Mouse (Mus musculus) CH12.LX (cell line): ENCODE measurements around the gene Lamp5. TPM values are rescaled to one million over a fixed set of nuclear protein-coding genes. Genes with fewer than 3 reads are reported as not detected.

Experiments used
- DNase-seq: peaks from one replicate; pipeline ENCODE4 v3.0.0-alpha.2; 2013; ENCODE audit errors: extremely low read depth
- H3K27ac ChIP-seq: 2 replicates; pipeline ENCODE4 v1.5.1; 2012; ENCODE audit warnings: low read depth, mild to moderate bottlenecking, control low read depth, moderate library complexity; ENCODE audit not compliant: insufficient read depth
- H3K27me3 ChIP-seq: replicated peaks from 2 replicates; pipeline ENCODE3; 2012; ENCODE audit warnings: inconsistent platforms
- H3K36me3 ChIP-seq, 2 experiments: replicated peaks in 1 of 2; 2 replicates each; pipeline versions ENCODE3 to v1.6.1; 2012; ENCODE audit warnings: inconsistent platforms in 1 of 2, low read length in 1 of 2, mild to moderate bottlenecking in 1 of 2, mixed read lengths in 1 of 2, moderate library complexity in 1 of 2; ENCODE audit not compliant: control insufficient read depth in 1 of 2, insufficient read depth in 1 of 2
- H3K4me1 ChIP-seq, 2 experiments: 2 replicates each; pipeline ENCODE4 v1.6.1; 2012; ENCODE audit warnings: inconsistent platforms in 1 of 2, moderate library complexity in 1 of 2; ENCODE audit not compliant: insufficient read depth in 2 of 2, control insufficient read depth in 1 of 2
- H3K4me2 ChIP-seq: 2 replicates; pipeline ENCODE4 v1.6.1; 2012; ENCODE audit warnings: low read depth, mild to moderate bottlenecking, control low read depth; ENCODE audit not compliant: poor library complexity, insufficient read depth, severe bottlenecking
- H3K4me3 ChIP-seq, 3 experiments: fragments of 150-350 bp in 1 of 3; sonication (generic) in 1 of 3; replicated peaks in 1 of 3; 2 replicates each; pipeline versions ENCODE3 to v1.5.1; 2011 to 2012; ENCODE audit warnings: low read depth in 2 of 3, low read length in 2 of 3, mild to moderate bottlenecking in 2 of 3, moderate library complexity in 2 of 3, control low read depth in 1 of 3, improper control_type of control experiment in 1 of 3, inconsistent platforms in 1 of 3, mixed read lengths in 1 of 3; ENCODE audit not compliant: poor library complexity in 1 of 3
- H3K79me2 ChIP-seq: replicated peaks from 2 replicates; pipeline ENCODE4 v1.6.1; 2012; ENCODE audit warnings: mild to moderate bottlenecking, moderate library complexity; ENCODE audit not compliant: control insufficient read depth, poor library complexity, insufficient read depth, severe bottlenecking; ENCODE audit errors: extremely low read depth
- H3K9ac ChIP-seq: 2 replicates; pipeline ENCODE4 v1.6.1; 2012; ENCODE audit warnings: low read depth, mild to moderate bottlenecking, control low read depth, moderate library complexity; ENCODE audit not compliant: insufficient read depth
- H3K9me3 ChIP-seq: replicated peaks from 2 replicates; pipeline ENCODE3; 2012; ENCODE audit warnings: low read length, inconsistent platforms, mixed read lengths
- CHD2 ChIP-seq: IDR thresholded peaks from 2 replicates; pipeline ENCODE4 v1.6.1; 2011; ENCODE audit warnings: low read length, improper control_type of control experiment
- E2F4 ChIP-seq: IDR thresholded peaks from 2 replicates; pipeline ENCODE4 v1.6.1; 2011; ENCODE audit warnings: low read depth, low read length, improper control_type of control experiment; ENCODE audit not compliant: insufficient replicate concordance
- ELF1 ChIP-seq: IDR thresholded peaks from 2 replicates; pipeline ENCODE4 v1.6.1; 2014; ENCODE audit warnings: low read depth, mild to moderate bottlenecking, inconsistent platforms, low read length, improper control_type of control experiment
- EP300 ChIP-seq: IDR thresholded peaks from 2 replicates; pipeline ENCODE4 v1.6.1; 2011; ENCODE audit warnings: low read length, improper control_type of control experiment
- ETS1 ChIP-seq: conservative IDR thresholded peaks from 2 replicates; pipeline ENCODE4 v1.6.1; 2012; ENCODE audit warnings: low read depth, mild to moderate bottlenecking, inconsistent platforms, low read length, improper control_type of control experiment, moderate library complexity
- GABPA ChIP-seq: IDR thresholded peaks from 2 replicates; pipeline ENCODE4 v1.6.1; 2012; ENCODE audit warnings: low read depth, low read length, improper control_type of control experiment, inconsistent platforms; ENCODE audit not compliant: insufficient replicate concordance
- JUND ChIP-seq: conservative IDR thresholded peaks from 2 replicates; pipeline ENCODE4 v1.6.1; 2011; ENCODE audit warnings: low read depth, low read length, improper control_type of control experiment
- KAT2A ChIP-seq: IDR thresholded peaks from 2 replicates; pipeline ENCODE4 v1.6.1; 2012; ENCODE audit warnings: low read length, improper control_type of control experiment, inconsistent platforms; ENCODE audit not compliant: insufficient replicate concordance
- MAFK ChIP-seq: IDR thresholded peaks from 2 replicates; pipeline ENCODE4 v1.6.1; 2011; ENCODE audit warnings: low read length, improper control_type of control experiment; ENCODE audit not compliant: insufficient replicate concordance
- MEF2A ChIP-seq: IDR thresholded peaks from 2 replicates; pipeline ENCODE4 v1.6.1; 2014; ENCODE audit warnings: low read depth, mild to moderate bottlenecking, inconsistent platforms, low read length, improper control_type of control experiment, borderline replicate concordance
- MYC ChIP-seq: IDR thresholded peaks from 2 replicates; pipeline ENCODE4 v1.6.1; 2011; ENCODE audit warnings: low read depth, mild to moderate bottlenecking, improper control_type of control experiment, low read length
- NELFE ChIP-seq: IDR thresholded peaks from 2 replicates; pipeline ENCODE4 v1.6.1; 2011; ENCODE audit warnings: low read depth, low read length, improper control_type of control experiment
- PAX5 ChIP-seq: IDR thresholded peaks from 2 replicates; pipeline ENCODE4 v1.6.1; 2012; ENCODE audit warnings: low read length, inconsistent platforms, mixed read lengths
- POLR2A ChIP-seq: IDR thresholded peaks from 2 replicates; pipeline ENCODE4 v1.6.1; 2011; ENCODE audit warnings: low read depth, mild to moderate bottlenecking, improper control_type of control experiment, low read length
- POLR2AphosphoS2 ChIP-seq: IDR thresholded peaks from 2 replicates; pipeline ENCODE4 v1.6.1; 2011; ENCODE audit warnings: low read depth, low read length, improper control_type of control experiment
- RAD21 ChIP-seq: IDR thresholded peaks from 2 replicates; pipeline ENCODE4 v1.6.1; 2011; ENCODE audit warnings: low read depth, mild to moderate bottlenecking, low read length, improper control_type of control experiment, moderate library complexity
- UBTF ChIP-seq: IDR thresholded peaks from 2 replicates; pipeline ENCODE4 v1.6.1; 2012; ENCODE audit warnings: low read depth, mild to moderate bottlenecking, inconsistent platforms, low read length, improper control_type of control experiment, moderate library complexity
- USF2 ChIP-seq: conservative IDR thresholded peaks from 2 replicates; pipeline ENCODE4 v1.6.1; 2011; ENCODE audit warnings: low read depth, low read length, improper control_type of control experiment
- ZKSCAN1 ChIP-seq: IDR thresholded peaks from 2 replicates; pipeline ENCODE4 v1.6.1; 2012; ENCODE audit warnings: low read depth, inconsistent platforms, low read length, improper control_type of control experiment, borderline replicate concordance
- ZMIZ1 ChIP-seq: IDR thresholded peaks from 2 replicates; pipeline ENCODE4 v1.6.1; 2012; ENCODE audit warnings: low read depth, mild to moderate bottlenecking, inconsistent platforms, low read length, improper control_type of control experiment
- dilution Hi-C: fragments of 300-500 bp; cut with MboI; formaldehyde crosslinking; loops from 2 replicates; pipeline ENCODE4 v1.14.3; 2020; ENCODE audit warnings: low sequenced_read_pairs; ENCODE audit not compliant: extremely low pct_unique_long_range_greater_than_20kb, extremely low pct_ligation_motif_present
- in situ Hi-C: fragments of 300-500 bp; cut with MboI; formaldehyde crosslinking; loops from 3 replicates; pipeline ENCODE4 v1.14.3; 2019; ENCODE audit warnings: low sequenced_read_pairs, low pct_ligation_motif_present, low pct_unique_long_range_greater_than_20kb, mixed read lengths
- polyA plus RNA-seq: library from polyadenylated mRNA; unstranded; fragments of >175 nt; gene quantifications from 2 replicates; pipeline ENCODE4 v1.2.1, GENCODE M21; 2012; ENCODE audit warnings: low read depth; ENCODE audit not compliant: insufficient read length
- total RNA-seq, 2 experiments: library from RNA; depleted of rRNA; stranded (reverse); fragments of 300-350 nt in 1 of 2; fragments of >200 nt in 1 of 2; gene quantifications; 2 replicates each; pipeline ENCODE4 v1.2.3; 2012 to 2014

Lamp5 gene
- total and polyA plus RNA-seq, 3 experiments = not detected

DNA sequence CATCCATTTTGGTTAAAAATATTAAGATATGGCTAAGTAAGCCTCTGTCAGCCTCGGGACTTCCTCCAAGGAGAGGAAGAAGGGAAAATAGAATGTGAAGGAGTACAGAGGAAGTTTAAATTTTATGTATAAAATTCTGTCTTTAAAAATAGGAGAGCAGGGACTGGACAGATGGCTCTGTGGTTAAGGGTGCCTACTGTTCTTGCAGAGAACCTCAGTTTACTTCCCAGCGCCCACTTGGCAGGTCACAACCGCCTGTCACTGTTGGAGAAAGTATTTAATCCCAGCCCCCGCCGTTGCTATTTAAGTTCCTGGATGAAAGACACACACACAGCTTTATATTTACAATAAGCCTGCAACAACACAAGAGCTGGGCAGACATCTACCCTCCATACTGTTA, 45.8 kb upstream of the Lamp5 start:
- in situ Hi-C loops = no loop called here
- Histone ChIP-seq H3K27ac (no peak overlapping the region), H3K4me2 (no peak overlapping the region), H3K36me3 (no peaks in the 10 kb centered on the region), H3K4me3 (no peak overlapping the region), H3K9ac (no peak overlapping the region), H3K4me1 (no peaks in the 10 kb centered on the region), H3K9me3 (peaks cover 66% of the 10 kb centered on the region), H3K27me3 (no peaks in the 10 kb centered on the region), H3K79me2 (no peaks in the 10 kb centered on the region)
- DNase-seq = no peak
- dilution Hi-C loops = no loop called here
- TF ChIP-seq POLR2AphosphoS2 = no peak
- TF ChIP-seq MYC = no peak
- TF ChIP-seq ZMIZ1 = no peak
- no peak for TF ChIP-seq NELFE
- TF ChIP-seq KAT2A = no peak
- TF ChIP-seq UBTF = no peak
- TF ChIP-seq PAX5 = no peak
- no peak for TF ChIP-seq JUND
- no peak for TF ChIP-seq EP300
- no peak for TF ChIP-seq USF2
- no peak for TF ChIP-seq ZKSCAN1
- TF ChIP-seq MEF2A = no peak
- TF ChIP-seq ETS1 = no peak
- no peak for TF ChIP-seq MAFK
- no peak for TF ChIP-seq POLR2A
- no peak for TF ChIP-seq GABPA
- no peak for TF ChIP-seq RAD21
- TF ChIP-seq ELF1 = no peak
- TF ChIP-seq E2F4 = no peak
- no peak for TF ChIP-seq CHD2

DNA sequence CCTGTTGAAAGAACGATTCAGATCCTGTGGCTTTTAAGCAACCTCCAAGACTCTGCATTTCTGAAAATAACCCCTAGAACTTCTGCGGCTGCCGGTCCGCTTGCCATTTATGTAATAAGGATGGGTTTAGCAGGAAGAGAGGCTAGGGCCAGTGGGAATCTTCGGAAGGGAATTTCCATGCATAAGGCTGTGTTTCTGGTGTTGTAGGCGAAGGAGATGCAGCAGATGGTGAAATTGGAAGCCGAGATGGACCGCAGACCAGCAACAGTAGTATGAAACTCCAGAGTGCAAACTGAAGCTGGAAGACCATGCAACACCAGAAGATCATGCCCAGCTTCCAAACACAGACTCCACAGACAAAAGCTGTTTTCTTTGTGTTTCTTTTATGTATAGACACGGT, 39.3 kb upstream of the Lamp5 start:
- Histone ChIP-seq H3K9me3 (peaks cover 60% of the 10 kb centered on the region), H3K27me3 (no peaks in the 10 kb centered on the region), H3K36me3 (no peaks in the 10 kb centered on the region), H3K4me3 (no peak overlapping the region)
- dilution Hi-C loops = no loop called here
- TF ChIP-seq MYC = no peak
- no peak for TF ChIP-seq RAD21
- no peak for TF ChIP-seq POLR2A
- TF ChIP-seq, all 38 proteins: peak for 0
- Histone ChIP-seq H3K79me2 (no peaks in the 10 kb centered on the region), H3K9ac (no peak overlapping the region), H3K4me2 (no peak overlapping the region), H3K27ac (no peak overlapping the region), H3K4me1 (no peaks in the 10 kb centered on the region)
- DNase-seq = no peak
- in situ Hi-C loops = no loop called here
